Mouse (Mus musculus) neural tube, embryonic 13.5 days (tissue): ENCODE data around the gene Rela. TPM values are rescaled to one million over a fixed set of nuclear protein-coding genes. Genes with fewer than 3 reads are reported as not detected.

Experiments used
- ATAC-seq: fragments of 200-750 bp; cut with Nextera tagmentation; 2 replicates; pipeline ENCODE4 v1.8.0; 2017; ENCODE audit warnings: low read depth, mild to moderate bottlenecking, moderate TSS enrichment, moderate library complexity
- H3K27ac ChIP-seq: fragments of 300-500 bp; sonication (generic); replicated peaks from 2 replicates; pipeline ENCODE4 v1.5.1; 2015; ENCODE audit warnings: moderate library complexity, mild to moderate bottlenecking, inconsistent platforms
- H3K27me3 ChIP-seq: fragments of 300-500 bp; sonication (generic); 2 replicates; pipeline ENCODE4 v1.6.1; 2015; ENCODE audit warnings: mild to moderate bottlenecking, inconsistent platforms
- H3K36me3 ChIP-seq: fragments of 300-500 bp; sonication (generic); 2 replicates; pipeline ENCODE4 v1.6.1; 2015; ENCODE audit warnings: mild to moderate bottlenecking, inconsistent platforms
- H3K4me1 ChIP-seq: fragments of 300-500 bp; sonication (generic); replicated peaks from 2 replicates; pipeline ENCODE4 v1.6.1; 2015; ENCODE audit warnings: inconsistent platforms
- H3K4me2 ChIP-seq: fragments of 300-500 bp; sonication (generic); 2 replicates; pipeline ENCODE4 v1.6.1; 2015; ENCODE audit warnings: inconsistent platforms, mild to moderate bottlenecking, moderate library complexity
- H3K4me3 ChIP-seq: fragments of 300-500 bp; sonication (generic); 2 replicates; pipeline ENCODE4 v1.5.1; 2015; ENCODE audit warnings: mild to moderate bottlenecking, inconsistent platforms
- H3K9ac ChIP-seq: fragments of 300-500 bp; sonication (generic); 2 replicates; pipeline ENCODE4 v1.6.1; 2015; ENCODE audit warnings: moderate library complexity, mild to moderate bottlenecking, inconsistent platforms
- H3K9me3 ChIP-seq: fragments of 300-500 bp; sonication (generic); 2 replicates; pipeline ENCODE4 v1.6.1; 2016; ENCODE audit warnings: inconsistent platforms
- WGBS: fragments of 180-500 bp; shearing (Covaris S2); methylation state at CpG from one replicate; pipeline ENCODE4 v1.1.7; 2015; 5-methylcytosine and 5-hydroxymethylcytosine counted together
- polyA plus RNA-seq: library from polyadenylated mRNA; unstranded; fragments of >200 nt; fragmentation: Nextera tagmentation; extraction: Ambion mirVana; gene quantifications from 2 replicates; pipeline ENCODE4 v1.2.1, GENCODE M21; 2015

Rela gene
- polyA plus RNA-seq, 1 experiment from 2014 or later: 33.8 TPM

- peaks cover 22% of the 10 kb centered on the region; the same call in 1 of the 2 replicates for H3K36me3 ChIP-seq
- no peaks in the 10 kb centered on the region for H3K9me3 ChIP-seq
- H3K27me3 ChIP-seq: peaks cover 35% of the 10 kb centered on the region
- WGBS: 16% methylated on average over 43 of the region's 43 CpGs
- H3K4me1 ChIP-seq: peaks cover 14% of the 10 kb centered on the region
- ATAC-seq: no peak
- H3K4me2 ChIP-seq: peak overlapping the region; percentile 67
- H3K27ac ChIP-seq: no peak overlapping the region
- peak overlapping the region; percentile 38 for H3K4me3 ChIP-seq
- H3K9ac ChIP-seq: peak overlapping the region; percentile 62
Observed at GRCm38 (mm10) chr19:5654720-5655298, 17.5 kb downstream of the Rela start.

GRCm38 (mm10) chr19:5660942-5661751, 23.9 kb downstream of the Rela start:
- 89% methylated on average over 16 of the region's 16 CpGs for WGBS
- H3K4me2 ChIP-seq: peak overlapping the region; percentile 55

GRCm38 (mm10) chr19:5662310-5662709, 25.0 kb downstream of the Rela start:
- peaks cover 30% of the 10 kb centered on the region for H3K36me3 ChIP-seq
- H3K27ac ChIP-seq: peak overlapping the region; percentile 76
- 77% methylated on average over 8 of the region's 8 CpGs for WGBS
- H3K27me3 ChIP-seq: no peaks in the 10 kb centered on the region
- peak overlapping the region; percentile 55 for H3K4me2 ChIP-seq
- H3K4me1 ChIP-seq: peaks cover 20% of the 10 kb centered on the region
- H3K9me3 ChIP-seq: no peaks in the 10 kb centered on the region
- H3K4me3 ChIP-seq: peak overlapping the region; percentile 42
- 0 out of 2 replicates have a peak overlapping the region, but pooled peaks have one; percentile 63 for H3K9ac ChIP-seq
- no peak for ATAC-seq

More at GRCm38 (mm10) chr19:5660942-5661751, 23.9 kb downstream of the Rela start:
- H3K9me3 ChIP-seq: no peaks in the 10 kb centered on the region
- no peak overlapping the region for H3K9ac ChIP-seq
- H3K4me3 ChIP-seq: 0 out of 2 replicates have a peak overlapping the region, but pooled peaks have one; percentile 0
- no peak for ATAC-seq
- H3K27me3 ChIP-seq: peaks cover 3% of the 10 kb centered on the region
- peaks cover 20% of the 10 kb centered on the region for H3K4me1 ChIP-seq
- H3K27ac ChIP-seq: peak overlapping the region; percentile 49
- peaks cover 24% of the 10 kb centered on the region for H3K36me3 ChIP-seq

- Histone ChIP-seq H3K27me3 (no peaks in the 10 kb centered on the region), H3K9ac (peak within 1 kb of the TSS; percentile 63), H3K4me1 (peaks cover 20% of the 10 kb centered on the region), H3K4me2 (peak within 1 kb of the TSS; percentile 55), H3K9me3 (no peaks in the 10 kb centered on the region), H3K4me3 (peak within 1 kb of the TSS; percentile 42), H3K27ac (peak within 1 kb of the TSS; percentile 76), H3K36me3 (peaks cover 40% of the 10 kb centered on the region)
- ATAC-seq: peak; percentile 87
- WGBS: 2% methylated on average over 32 of the region's 32 CpGs
Observed at GRCm38 (mm10) chr19:5662981-5663913, 26.0 kb downstream of the Rela start, which contains the start of gene Sipa1. TSS of gene Sipa1 (minus strand) at chr19:5663707.

GRCm38 (mm10) chr19:5664669-5665257, 27.5 kb downstream of the Rela start:
- H3K27me3 ChIP-seq: no peaks in the 10 kb centered on the region
- no peaks in the 10 kb centered on the region for H3K9me3 ChIP-seq
- 92% methylated on average over 10 of the region's 10 CpGs for WGBS
- H3K9ac ChIP-seq: no peak overlapping the region
- peaks cover 20% of the 10 kb centered on the region for H3K4me1 ChIP-seq
- H3K4me2 ChIP-seq: no peak overlapping the region
- peaks cover 55% of the 10 kb centered on the region for H3K36me3 ChIP-seq
- no peak for ATAC-seq
- no peak overlapping the region for H3K27ac ChIP-seq
- H3K4me3 ChIP-seq: no peak overlapping the region

GRCm38 (mm10) chr19:5665465-5665864, 28.2 kb downstream of the Rela start:
- H3K4me1 ChIP-seq: peaks cover 20% of the 10 kb centered on the region
- ATAC-seq: no peak
- H3K9ac ChIP-seq: no peak overlapping the region
- no peak overlapping the region for H3K4me2 ChIP-seq
- H3K36me3 ChIP-seq: peaks cover 62% of the 10 kb centered on the region
- no peak overlapping the region for H3K27ac ChIP-seq
- H3K27me3 ChIP-seq: no peaks in the 10 kb centered on the region
- 88% methylated on average over 15 of the region's 15 CpGs for WGBS
- H3K9me3 ChIP-seq: no peaks in the 10 kb centered on the region
- no peak overlapping the region for H3K4me3 ChIP-seq

GRCm38 (mm10) chr19:5666386-5666785, 29.1 kb downstream of the Rela start:
- Histone ChIP-seq H3K4me2 (no peak overlapping the region), H3K36me3 (peaks cover 71% of the 10 kb centered on the region), H3K4me3 (no peak overlapping the region), H3K9me3 (no peaks in the 10 kb centered on the region), H3K9ac (no peak overlapping the region), H3K27me3 (no peaks in the 10 kb centered on the region), H3K4me1 (peaks cover 20% of the 10 kb centered on the region), H3K27ac (no peak overlapping the region)
- no peak for ATAC-seq
- 95% methylated on average over 18 of the region's 18 CpGs for WGBS

GRCm38 (mm10) chr19:5668372-5668771, 31.1 kb downstream of the Rela start:
- no peaks in the 10 kb centered on the region for H3K9me3 ChIP-seq
- no peak overlapping the region for H3K4me3 ChIP-seq
- peaks cover 91% of the 10 kb centered on the region for H3K36me3 ChIP-seq
- H3K27me3 ChIP-seq: no peaks in the 10 kb centered on the region
- no peak overlapping the region for H3K9ac ChIP-seq
- H3K27ac ChIP-seq: no peak overlapping the region
- 74% methylated on average over 4 of the region's 4 CpGs for WGBS
- H3K4me2 ChIP-seq: no peak overlapping the region
- ATAC-seq: no peak
- H3K4me1 ChIP-seq: peaks cover 8% of the 10 kb centered on the region

- no peak for ATAC-seq
- Histone ChIP-seq H3K27me3 (no peaks in the 10 kb centered on the region), H3K36me3 (peaks cover 94% of the 10 kb centered on the region), H3K4me3 (no peak overlapping the region), H3K9me3 (no peaks in the 10 kb centered on the region), H3K4me1 (no peaks in the 10 kb centered on the region), H3K9ac (no peak overlapping the region), H3K4me2 (no peak overlapping the region), H3K27ac (no peak overlapping the region)
- 81% methylated on average over 4 of the region's 4 CpGs for WGBS
Observed at GRCm38 (mm10) chr19:5680432-5680831, 43.1 kb downstream of the Rela start.

- peaks cover 73% of the 10 kb centered on the region for H3K36me3 ChIP-seq
- WGBS: 91% methylated on average over 12 of the region's 12 CpGs
- H3K4me3 ChIP-seq: no peak overlapping the region
Observed at GRCm38 (mm10) chr19:5684236-5684635, 47.0 kb downstream of the Rela start.

GRCm38 (mm10) chr19:5684985-5685384, 47.7 kb downstream of the Rela start:
- Histone ChIP-seq H3K9ac (no peak overlapping the region), H3K4me1 (peaks cover 20% of the 10 kb centered on the region), H3K4me3 (no peak overlapping the region), H3K27ac (no peak overlapping the region), H3K9me3 (no peaks in the 10 kb centered on the region), H3K4me2 (no peak overlapping the region), H3K36me3 (peaks cover 65% of the 10 kb centered on the region), H3K27me3 (no peaks in the 10 kb centered on the region)
- ATAC-seq: no peak
- 91% methylated on average over 13 of the region's 13 CpGs for WGBS

More at GRCm38 (mm10) chr19:5684236-5684635, 47.0 kb downstream of the Rela start:
- H3K27ac ChIP-seq: no peak overlapping the region
- H3K27me3 ChIP-seq: no peaks in the 10 kb centered on the region
- no peak overlapping the region for H3K4me2 ChIP-seq
- ATAC-seq: no peak
- H3K4me1 ChIP-seq: peaks cover 13% of the 10 kb centered on the region
- H3K9me3 ChIP-seq: no peaks in the 10 kb centered on the region
- no peak overlapping the region for H3K9ac ChIP-seq
